Mouse (Mus musculus) CH12.LX (cell line): ENCODE data around the gene Phf10.

Experiments
- CHD2 ChIP-seq: IDR thresholded peaks from 2 replicates; pipeline ENCODE4 v1.6.1; 2011; ENCODE audit warnings: low read length, improper control_type of control experiment
- CTCF ChIP-seq, 2 experiments: IDR thresholded peaks in 1 of 2; conservative IDR thresholded peaks in 1 of 2; 2 replicates each; pipeline ENCODE4 v1.5.1; 2011 to 2012; ENCODE audit warnings: low read depth in 2 of 2, low read length in 2 of 2, improper control_type of control experiment in 1 of 2, inconsistent platforms in 1 of 2, mild to moderate bottlenecking in 1 of 2, moderate library complexity in 1 of 2
- MEF2A ChIP-seq: IDR thresholded peaks from 2 replicates; pipeline ENCODE4 v1.6.1; 2014; ENCODE audit warnings: low read depth, mild to moderate bottlenecking, inconsistent platforms, low read length, improper control_type of control experiment, borderline replicate concordance
- POLR2A ChIP-seq: IDR thresholded peaks from 2 replicates; pipeline ENCODE4 v1.6.1; 2011; ENCODE audit warnings: low read depth, mild to moderate bottlenecking, improper control_type of control experiment, low read length
- SIN3A ChIP-seq: IDR thresholded peaks from 2 replicates; pipeline ENCODE4 v1.6.1; 2012; ENCODE audit warnings: low read length, improper control_type of control experiment, inconsistent platforms
- TCF12 ChIP-seq: IDR thresholded peaks from 2 replicates; pipeline ENCODE4 v1.6.1; 2014; ENCODE audit warnings: low read depth, mild to moderate bottlenecking, inconsistent platforms, low read length, improper control_type of control experiment
- ZC3H11A ChIP-seq: IDR thresholded peaks from 2 replicates; pipeline ENCODE4 v1.6.1; 2012; ENCODE audit warnings: low read depth, mild to moderate bottlenecking, inconsistent platforms, low read length, improper control_type of control experiment
- ZNF384 ChIP-seq: IDR thresholded peaks from 2 replicates; pipeline ENCODE4 v1.6.1; 2012; ENCODE audit warnings: low read depth, low read length, improper control_type of control experiment, inconsistent platforms

DNA sequence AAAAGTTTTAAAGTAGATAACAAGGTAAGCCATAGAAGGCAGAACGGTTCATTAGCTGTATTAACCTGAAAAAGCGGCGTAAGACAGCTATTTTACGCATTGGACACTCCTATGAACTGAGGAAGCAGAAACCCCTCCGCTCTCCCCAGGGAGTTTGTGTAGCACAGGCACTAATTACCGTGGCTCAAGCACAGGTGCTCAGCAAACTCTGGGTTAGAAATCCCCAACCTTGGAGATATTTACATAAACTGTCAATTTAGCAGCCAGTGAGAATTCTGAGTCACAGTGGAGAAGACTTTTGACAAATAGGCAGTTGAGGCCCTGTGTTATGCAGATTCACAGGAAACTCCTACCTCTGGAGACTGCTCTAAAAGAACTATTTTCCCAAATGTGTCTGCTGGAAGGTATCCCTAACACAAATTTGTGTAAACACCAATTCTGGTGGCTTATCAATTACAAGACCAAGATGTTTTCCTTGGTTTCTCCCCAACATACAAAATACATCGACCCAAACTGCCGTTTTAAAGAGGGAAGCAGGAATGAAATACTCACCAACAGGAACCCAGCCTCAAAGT lies 33.3 kb downstream of the Phf10 start:
- TF ChIP-seq POLR2A (peak; percentile 49), SIN3A (peak; percentile 82), TCF12 (peak; percentile 94), CTCF (conservative IDR thresholded peaks at IDR 0.05 in 1 of 2, IDR thresholded peaks at IDR 0.05 in 1 of 2; ENCODE audit: low read depth in 2 of 2, low read length in 2 of 2) (no peak), ZNF384 (no peak), CHD2 (peak; percentile 58; the same call in 1 of the 2 replicates), MEF2A (peak; percentile 85), ZC3H11A (no peak)
